Mouse (Mus musculus) adrenal gland, postnatal 10 days (tissue): Measurements from ENCODE around the gene Klhl31. TPM values are rescaled to one million over a fixed set of nuclear protein-coding genes. Genes with fewer than 3 reads are reported as not detected.

ENCODE experiments used
- DNase-seq: peaks from one replicate; pipeline ENCODE4 v3.0.0; 2021; ENCODE audit warnings: mixed read lengths
- total RNA-seq, 2 experiments: library from RNA; stranded (reverse); gene quantifications; 2 replicates each; pipeline ENCODE4 v1.2.3; 2021

The Klhl31 gene
- total RNA-seq, 2 experiments from 2014 or later = 6.7 to 19.3 TPM

GRCm38 (mm10) chr9:77703476-77703875 is 67.2 kb downstream of the Klhl31 start:
- no peak for DNase-seq

- DNase-seq = no peak
Measured at GRCm38 (mm10) chr9:77704108-77704507, 67.8 kb downstream of the Klhl31 start.

- DNase-seq = no peak
Measured at GRCm38 (mm10) chr9:77706515-77706914, 70.2 kb downstream of the Klhl31 start.

GRCm38 (mm10) chr9:77707433-77708139 is 71.3 kb downstream of the Klhl31 start:
- DNase-seq = no peak

GRCm38 (mm10) chr9:77708950-77709349 is 72.7 kb downstream of the Klhl31 start:
- no peak for DNase-seq

Other genes with a start within 250 kb of the Klhl31 start
- 10 to 100 TPM; 10.8 to 14.6 TPM for gene Lrrc1, start 91.6 kb upstream of the Klhl31 start, total RNA-seq
- gene Gclc, start 118.0 kb downstream of the Klhl31 start, total RNA-seq = 10 to 100 TPM; 41.3 to 56.4 TPM